Mouse (Mus musculus) neural tube, embryonic 14.5 days (tissue): ENCODE measurements at regions not wholly inside any gene's neighbourhood (a gene's known extent, or its start where the extent isn't known, plus 50 kb on each side); places are given as distances from the start of the nearest gene placed in this dataset.

Source experiments
- ATAC-seq: fragments of 200-750 bp; cut with Nextera tagmentation; 2 replicates; pipeline ENCODE4 v1.8.0; 2017; ENCODE audit warnings: low read depth, mild to moderate bottlenecking, moderate TSS enrichment, moderate library complexity
- H3K27ac ChIP-seq: fragments of 300-500 bp; sonication (generic); 2 replicates; pipeline ENCODE4 v1.5.1; 2014; ENCODE audit warnings: low read depth, mild to moderate bottlenecking, control low read depth, low read length, moderate library complexity, mixed read lengths
- H3K27me3 ChIP-seq: fragments of 300-500 bp; sonication (generic); 2 replicates; pipeline ENCODE4 v1.6.1; 2014; ENCODE audit warnings: low read length; ENCODE audit not compliant: control insufficient read depth, insufficient read depth
- H3K36me3 ChIP-seq: fragments of 300-500 bp; sonication (generic); 2 replicates; pipeline ENCODE4 v1.6.1; 2014; ENCODE audit warnings: low read length, mixed read lengths; ENCODE audit not compliant: control insufficient read depth, insufficient read depth
- H3K4me1 ChIP-seq: fragments of 300-500 bp; sonication (generic); 2 replicates; pipeline ENCODE4 v1.6.1; 2014; ENCODE audit warnings: low read length; ENCODE audit not compliant: control insufficient read depth, insufficient read depth
- H3K4me2 ChIP-seq: fragments of 300-500 bp; sonication (generic); 2 replicates; pipeline ENCODE4 v1.6.1; 2014; ENCODE audit warnings: mild to moderate bottlenecking, low read depth, low read length, control low read depth
- H3K4me3 ChIP-seq: fragments of 300-500 bp; sonication (generic); 2 replicates; pipeline ENCODE4 v1.5.1; 2014; ENCODE audit warnings: low read depth, low read length, control low read depth, mixed read lengths
- H3K9ac ChIP-seq: fragments of 300-500 bp; sonication (generic); replicated peaks from 2 replicates; pipeline ENCODE4 v1.6.1; 2014; ENCODE audit warnings: low read depth, mild to moderate bottlenecking, control low read depth, low read length, mixed read lengths
- H3K9me3 ChIP-seq: fragments of 300-500 bp; sonication (generic); 2 replicates; pipeline ENCODE4 v1.6.1; 2016; ENCODE audit warnings: low read length; ENCODE audit not compliant: control insufficient read depth
- WGBS: fragments of 180-500 bp; shearing (Covaris S2); extraction: QIAGEN DNeasy Blood & Tissue Kit; methylation state at CpG from one replicate; pipeline ENCODE4 v1.1.7; 2014; 5-methylcytosine and 5-hydroxymethylcytosine counted together

DNA sequence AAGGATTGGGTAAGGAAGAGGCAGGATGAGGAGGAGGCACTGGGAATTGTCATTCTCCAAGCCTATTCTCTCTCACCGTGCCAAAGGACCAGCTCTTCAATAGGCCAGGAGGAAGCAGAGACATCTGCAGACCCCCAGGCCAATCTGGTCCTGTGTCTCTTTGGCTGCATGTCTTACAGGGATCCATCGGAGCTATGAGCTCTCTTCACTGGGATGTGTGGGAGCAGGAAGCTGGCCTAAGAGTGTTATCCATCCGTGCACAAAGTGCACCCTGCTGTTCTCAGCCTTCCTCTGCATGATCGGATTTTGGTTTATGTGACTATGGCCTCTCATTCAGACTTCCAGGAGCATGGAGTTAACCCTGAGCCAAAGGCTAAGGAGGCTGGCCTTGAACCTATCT is 98.2 kb upstream of the Afdn start:
- Histone ChIP-seq H3K9ac (no peak overlapping the region), H3K4me1 (peaks cover 8% of the 10 kb centered on the region), H3K9me3 (no peaks in the 10 kb centered on the region), H3K27ac (no peak overlapping the region), H3K36me3 (no peaks in the 10 kb centered on the region), H3K27me3 (no peaks in the 10 kb centered on the region), H3K4me2 (no peak overlapping the region), H3K4me3 (no peak overlapping the region)
- no peak for ATAC-seq
- 68% methylated on average over 4 of the region's 4 CpGs for WGBS
